Mouse (Mus musculus): ENCODE measurements around the gene Ppp1r13l. TPM values are rescaled to one million over a fixed set of nuclear protein-coding genes. Genes with fewer than 3 reads are reported as not detected.

The Ppp1r13l gene
- polyA plus RNA-seq, 1 experiment from 2014 or later, result 10.3 TPM

- TF ChIP-seq CTCF (IDR thresholded peaks at IDR 0.05; ENCODE audit: low read depth), result no peak
- no peak for TF ChIP-seq EP300 (optimal IDR thresholded peaks at IDR 0.05)
- peak; percentile 4; the same call in 1 of the 2 replicates for ATAC-seq (ENCODE audit: low FRiP score, low TSS enrichment)
- peak; percentile 27 for DNase-seq (ENCODE audit: low spot score)
These were observed 15.2 kb upstream of the Ppp1r13l start, which contains the start of gene Ercc1 for GRCm38 (mm10) chr7:19344237-19344847. Ercc1 (plus strand) TSS chr7:19344778.

GRCm38 (mm10) chr7:19344938-19345471, 14.5 kb upstream of the Ppp1r13l start:
- TF ChIP-seq EP300 (optimal IDR thresholded peaks at IDR 0.05), result no peak
- TF ChIP-seq CTCF (IDR thresholded peaks at IDR 0.05; ENCODE audit: low read depth), result no peak
- H3K4me1 ChIP-seq (replicated peaks; ENCODE audit: control insufficient read depth, insufficient read depth), result 0 out of 2 replicates have a peak, but pooled peaks cover 2% of the 10 kb centered on the region
- 0 out of 2 replicates have a peak, but pooled peaks cover under 1% of the 10 kb centered on the region for H3K36me3 ChIP-seq (ENCODE audit: control insufficient read depth, insufficient read depth, low read length)
- ATAC-seq (ENCODE audit: low FRiP score, low TSS enrichment) (peak; percentile 95), DNase-seq (ENCODE audit: low spot score) (peak; percentile 98)
- no peaks in the 10 kb centered on the region for H3K27me3 ChIP-seq (ENCODE audit: control insufficient read depth, insufficient read depth, low read length)
- peak overlapping the region; percentile 63 for H3K4me2 ChIP-seq (replicated peaks; ENCODE audit: low read depth)
- peak overlapping the region; percentile 72 for H3K4me3 ChIP-seq (ENCODE audit: low read depth, low read length)
- WGBS, result under 1% methylated on average over 31 of the region's 31 CpGs
- peak overlapping the region; percentile 87 for H3K27ac ChIP-seq (replicated peaks)
- H3K9ac ChIP-seq (ENCODE audit: low read length), result peak overlapping the region; percentile 80
- H3K9me3 ChIP-seq (ENCODE audit: control insufficient read depth, low read length), result no peaks in the 10 kb centered on the region

More at GRCm38 (mm10) chr7:19344237-19344847, 15.2 kb upstream of the Ppp1r13l start, which contains the start of gene Ercc1:
- no peaks in the 10 kb centered on the region for H3K36me3 ChIP-seq (ENCODE audit: control insufficient read depth, insufficient read depth, low read length)
- peak within 1 kb of the TSS; percentile 80 for H3K9ac ChIP-seq (ENCODE audit: low read length)
- 0 out of 2 replicates have a peak, but pooled peaks cover 2% of the 10 kb centered on the region for H3K4me1 ChIP-seq (replicated peaks; ENCODE audit: control insufficient read depth, insufficient read depth)
- H3K4me3 ChIP-seq (ENCODE audit: low read depth, low read length), result peak within 1 kb of the TSS; percentile 72
- H3K4me2 ChIP-seq (replicated peaks; ENCODE audit: low read depth), result peak within 1 kb of the TSS; percentile 63
- no peaks in the 10 kb centered on the region for H3K27me3 ChIP-seq (ENCODE audit: control insufficient read depth, insufficient read depth, low read length)
- 19% methylated on average over 12 of the region's 12 CpGs for WGBS
- no peaks in the 10 kb centered on the region for H3K9me3 ChIP-seq (ENCODE audit: control insufficient read depth, low read length)
- H3K27ac ChIP-seq (replicated peaks), result peak within 1 kb of the TSS; percentile 87

GRCm38 (mm10) chr7:19349188-19349915, 10.2 kb upstream of the Ppp1r13l start:
- Histone ChIP-seq H3K36me3 (ENCODE audit: control insufficient read depth, insufficient read depth, low read length) (peaks cover 9% of the 10 kb centered on the region; the same call in 1 of the 2 replicates), H3K4me1 (replicated peaks; ENCODE audit: control insufficient read depth, insufficient read depth) (no peaks in the 10 kb centered on the region), H3K9me3 (ENCODE audit: control insufficient read depth, low read length) (no peaks in the 10 kb centered on the region), H3K9ac (ENCODE audit: low read length) (no peak overlapping the region), H3K4me3 (ENCODE audit: low read depth, low read length) (no peak overlapping the region), H3K4me2 (replicated peaks; ENCODE audit: low read depth) (no peak overlapping the region), H3K27me3 (ENCODE audit: control insufficient read depth, insufficient read depth, low read length) (no peaks in the 10 kb centered on the region), H3K27ac (replicated peaks) (no peak overlapping the region)
- WGBS, result 84% methylated on average over 13 of the region's 13 CpGs
- no peak for ATAC-seq (ENCODE audit: low FRiP score, low TSS enrichment)
- TF ChIP-seq CTCF (IDR thresholded peaks at IDR 0.05; ENCODE audit: low read depth) (no peak), EP300 (optimal IDR thresholded peaks at IDR 0.05) (no peak)
- DNase-seq (ENCODE audit: low spot score), result no peak

- H3K4me3 ChIP-seq (ENCODE audit: low read depth, low read length), result no peak overlapping the region
- H3K4me2 ChIP-seq (replicated peaks; ENCODE audit: low read depth), result no peak overlapping the region
- no peaks in the 10 kb centered on the region for H3K4me1 ChIP-seq (replicated peaks; ENCODE audit: control insufficient read depth, insufficient read depth)
- H3K9ac ChIP-seq (ENCODE audit: low read length), result no peak overlapping the region
- no peaks in the 10 kb centered on the region for H3K9me3 ChIP-seq (ENCODE audit: control insufficient read depth, low read length)
- no peaks in the 10 kb centered on the region for H3K27me3 ChIP-seq (ENCODE audit: control insufficient read depth, insufficient read depth, low read length)
- ATAC-seq (ENCODE audit: low FRiP score, low TSS enrichment) (no peak), DNase-seq (ENCODE audit: low spot score) (no peak)
- TF ChIP-seq EP300 (optimal IDR thresholded peaks at IDR 0.05) (no peak), CTCF (IDR thresholded peaks at IDR 0.05; ENCODE audit: low read depth) (no peak)
- peaks cover 12% of the 10 kb centered on the region; the same call in 1 of the 2 replicates for H3K36me3 ChIP-seq (ENCODE audit: control insufficient read depth, insufficient read depth, low read length)
- 90% methylated on average over 8 of the region's 8 CpGs for WGBS
- H3K27ac ChIP-seq (replicated peaks), result no peak overlapping the region
These were observed 9.3 kb upstream of the Ppp1r13l start for GRCm38 (mm10) chr7:19350221-19350620.

GRCm38 (mm10) chr7:19354991-19355390, 4.6 kb upstream of the Ppp1r13l start:
- ATAC-seq (ENCODE audit: low FRiP score, low TSS enrichment), result no peak

More at GRCm38 (mm10) chr7:19354991-19355390, 4.6 kb upstream of the Ppp1r13l start:
- H3K36me3 ChIP-seq (ENCODE audit: control insufficient read depth, insufficient read depth, low read length), result peaks cover 12% of the 10 kb centered on the region; the same call in 1 of the 2 replicates
- no peak overlapping the region for H3K4me3 ChIP-seq (ENCODE audit: low read depth, low read length)
- H3K9me3 ChIP-seq (ENCODE audit: control insufficient read depth, low read length), result no peaks in the 10 kb centered on the region
- no peak for DNase-seq (ENCODE audit: low spot score)
- no peaks in the 10 kb centered on the region for H3K4me1 ChIP-seq (replicated peaks; ENCODE audit: control insufficient read depth, insufficient read depth)
- WGBS, result 92% methylated on average over 5 of the region's 5 CpGs
- no peak overlapping the region for H3K9ac ChIP-seq (ENCODE audit: low read length)
- no peak overlapping the region for H3K4me2 ChIP-seq (replicated peaks; ENCODE audit: low read depth)
- no peaks in the 10 kb centered on the region for H3K27me3 ChIP-seq (ENCODE audit: control insufficient read depth, insufficient read depth, low read length)
- TF ChIP-seq EP300 (optimal IDR thresholded peaks at IDR 0.05) (no peak), CTCF (IDR thresholded peaks at IDR 0.05; ENCODE audit: low read depth) (no peak)
- H3K27ac ChIP-seq (replicated peaks), result no peak overlapping the region
